Mouse (Mus musculus) liver, adult 2 months (tissue): ENCODE results near the gene Col15a1.

Experiments
- CTCF ChIP-seq: fragments of 200-500 bp; IDR thresholded peaks from 2 replicates; pipeline ENCODE4 v1.5.1; 2011; ENCODE audit warnings: low read depth, low read length, control low read depth
- POLR2A ChIP-seq: fragments of 200-500 bp; IDR thresholded peaks from 2 replicates; pipeline ENCODE4 v1.6.1; 2011; ENCODE audit warnings: low read length, control low read depth; ENCODE audit not compliant: insufficient read depth; ENCODE audit errors: extremely low read depth

DNA sequence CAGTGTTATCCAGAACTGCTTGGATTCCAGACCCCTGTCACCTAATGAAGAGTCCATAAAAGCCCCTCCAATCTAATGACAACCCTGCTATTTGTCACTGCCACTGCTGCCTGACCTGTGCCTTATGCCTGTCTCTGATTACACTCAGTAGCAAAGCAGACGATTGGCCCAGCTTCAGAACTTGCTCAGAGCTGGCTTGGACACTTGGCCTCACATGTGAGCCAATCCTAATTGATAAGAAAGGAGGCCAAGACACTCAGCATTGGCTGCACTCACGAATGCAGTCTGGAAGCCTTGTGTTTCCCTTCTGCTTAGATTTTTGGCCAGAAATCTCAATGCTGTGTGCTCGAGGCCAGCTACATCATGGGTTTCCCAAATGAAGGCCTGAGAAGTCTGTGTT, 87.6 kb downstream of the Col15a1 start:
- TF ChIP-seq POLR2A (no peak), CTCF (no peak)
